Mouse (Mus musculus): Measurements from ENCODE around the gene Polr3h. TPM values are rescaled to one million over a fixed set of nuclear protein-coding genes. Genes with fewer than 3 reads are reported as not detected.

Gene Polr3h
- polyA plus RNA-seq, 1 experiment from 2014 or later: 81.5 TPM

DNA sequence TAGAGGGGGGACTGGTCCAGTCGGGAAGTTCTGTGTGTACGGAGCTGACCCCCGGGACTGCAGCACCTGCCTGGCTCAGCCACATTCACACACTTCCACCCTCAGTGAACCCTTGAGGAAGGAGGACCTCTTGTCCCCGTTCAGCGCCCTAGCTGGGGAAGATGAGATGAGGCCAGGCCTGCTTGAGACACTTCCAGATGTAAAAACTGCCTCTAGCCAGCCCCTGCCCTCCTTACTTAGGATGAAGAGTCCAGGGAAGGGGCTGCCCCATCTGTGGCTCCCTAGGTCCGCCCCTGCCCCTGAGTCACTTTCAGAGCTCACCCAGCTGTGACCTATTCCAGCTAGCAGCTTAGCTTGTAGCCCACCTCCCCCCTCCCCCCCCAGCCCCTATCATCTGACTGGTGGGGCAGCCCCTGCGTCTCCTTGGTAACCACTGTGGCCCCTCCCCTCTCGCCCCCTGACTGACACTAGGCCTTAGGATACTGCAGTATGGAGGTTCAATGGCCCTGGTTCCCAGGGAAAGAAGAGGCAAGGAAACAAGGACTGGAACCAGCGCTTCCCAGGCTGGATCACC, 17.2 kb upstream of the Polr3h start:
- WGBS: 8% methylated on average over 9 of the region's 9 CpGs
- no peak for ATAC-seq (replicated peaks)
- no peak overlapping the region for H3K27ac ChIP-seq
- no peak overlapping the region for H3K4me3 ChIP-seq
- no peak overlapping the region for H3K4me2 ChIP-seq
- no peak overlapping the region for H3K9ac ChIP-seq
- peaks cover 19% of the 10 kb centered on the region for H3K4me1 ChIP-seq
- H3K27me3 ChIP-seq (replicated peaks): no peaks in the 10 kb centered on the region
- peaks cover 14% of the 10 kb centered on the region; the same call in 1 of the 2 replicates for H3K36me3 ChIP-seq (replicated peaks)
- H3K9me3 ChIP-seq: no peaks in the 10 kb centered on the region

DNA sequence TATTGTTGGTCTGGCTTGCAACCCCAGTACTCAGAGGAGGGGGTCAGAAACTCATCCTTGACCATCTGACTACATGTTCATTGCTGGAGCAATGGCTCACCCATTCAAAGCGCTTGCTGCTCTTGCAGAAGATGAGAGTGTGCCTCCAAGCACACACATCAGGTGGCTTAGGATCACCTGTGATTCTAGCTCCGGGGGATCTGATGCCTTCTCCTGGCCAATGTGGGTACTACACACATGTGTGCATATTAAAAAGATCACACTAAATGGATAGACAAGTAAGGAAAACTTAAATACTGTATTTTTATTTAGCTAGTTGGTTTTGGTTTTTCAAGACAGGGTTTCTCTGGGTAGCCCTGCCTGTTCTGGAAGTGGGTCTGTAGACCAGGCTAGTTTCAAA, 15.0 kb upstream of the Polr3h start:
- H3K9ac ChIP-seq: no peak overlapping the region
- H3K27me3 ChIP-seq (replicated peaks): no peaks in the 10 kb centered on the region
- no peaks in the 10 kb centered on the region for H3K9me3 ChIP-seq
- no peak overlapping the region for H3K4me2 ChIP-seq
- H3K4me1 ChIP-seq: peaks cover 37% of the 10 kb centered on the region
- 0 out of 2 replicates have a peak, but pooled peaks cover 6% of the 10 kb centered on the region for H3K36me3 ChIP-seq (replicated peaks)
- H3K27ac ChIP-seq: no peak overlapping the region
- no peak overlapping the region for H3K4me3 ChIP-seq
- WGBS: 95% methylated on average over 2 of the region's 2 CpGs
- ATAC-seq (replicated peaks): no peak

DNA sequence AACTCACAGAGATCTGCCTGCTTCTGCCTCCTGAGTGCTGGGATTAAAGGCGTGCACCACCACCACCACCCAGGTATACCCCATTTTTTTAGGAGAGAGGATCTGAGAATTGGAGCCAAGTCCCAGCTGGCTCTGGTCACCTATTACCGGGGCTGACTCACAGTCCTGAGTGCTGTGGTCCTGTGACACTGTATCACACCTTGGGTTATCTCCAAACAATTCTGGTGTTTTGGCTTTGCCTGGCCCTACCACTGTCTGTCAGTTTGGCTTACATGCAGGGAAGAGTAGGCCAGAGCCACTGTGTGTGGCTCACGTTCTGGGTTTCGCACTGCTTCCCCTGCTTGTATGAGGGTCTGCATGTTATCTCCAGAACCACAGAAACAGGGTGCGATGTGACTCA, 14.2 kb upstream of the Polr3h start:
- H3K4me3 ChIP-seq: no peak overlapping the region
- no peak overlapping the region for H3K27ac ChIP-seq
- 0 out of 2 replicates have a peak, but pooled peaks cover 6% of the 10 kb centered on the region for H3K36me3 ChIP-seq (replicated peaks)
- H3K9ac ChIP-seq: no peak overlapping the region
- H3K4me2 ChIP-seq: no peak overlapping the region
- H3K4me1 ChIP-seq: peaks cover 39% of the 10 kb centered on the region
- no peak for ATAC-seq (replicated peaks)
- 93% methylated on average over 5 of the region's 5 CpGs for WGBS
- no peaks in the 10 kb centered on the region for H3K27me3 ChIP-seq (replicated peaks)
- H3K9me3 ChIP-seq: no peaks in the 10 kb centered on the region

DNA sequence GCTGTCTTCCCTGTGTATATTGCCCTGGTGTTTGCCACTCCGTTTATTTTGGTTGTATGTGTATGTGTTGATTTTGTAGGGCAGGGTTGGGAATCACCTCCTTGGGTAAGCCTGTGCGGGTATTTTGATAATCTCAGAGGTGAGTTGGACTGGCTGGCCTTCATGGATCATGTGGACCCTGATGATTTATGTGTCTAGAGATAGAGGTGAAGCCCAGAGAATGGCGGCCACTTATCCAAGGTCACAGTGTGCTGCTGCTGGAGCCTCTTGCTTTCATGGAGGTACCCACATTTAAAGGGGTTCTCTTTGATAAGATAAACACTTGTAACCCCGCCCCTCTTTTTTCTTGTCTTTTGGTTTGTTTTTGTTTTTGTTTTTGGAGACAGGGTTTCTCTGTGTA, 13.7 kb upstream of the Polr3h start:
- Histone ChIP-seq H3K27ac (no peak overlapping the region), H3K27me3 (replicated peaks) (no peaks in the 10 kb centered on the region), H3K4me3 (no peak overlapping the region), H3K4me2 (no peak overlapping the region), H3K9me3 (no peaks in the 10 kb centered on the region), H3K36me3 (replicated peaks) (0 out of 2 replicates have a peak, but pooled peaks cover 6% of the 10 kb centered on the region), H3K9ac (no peak overlapping the region), H3K4me1 (peaks cover 39% of the 10 kb centered on the region)
- WGBS: 92% methylated on average over 4 of the region's 4 CpGs
- no peak for ATAC-seq (replicated peaks)

- H3K27me3 ChIP-seq (replicated peaks): no peaks in the 10 kb centered on the region
- no peaks in the 10 kb centered on the region for H3K9me3 ChIP-seq
- no peak overlapping the region for H3K4me3 ChIP-seq
- H3K27ac ChIP-seq: peak overlapping the region; percentile 23; the same call in 1 of the 2 replicates
- peaks cover 39% of the 10 kb centered on the region for H3K4me1 ChIP-seq
- no peak overlapping the region for H3K9ac ChIP-seq
- 0 out of 2 replicates have a peak, but pooled peaks cover 6% of the 10 kb centered on the region for H3K36me3 ChIP-seq (replicated peaks)
- H3K4me2 ChIP-seq: peak overlapping the region; percentile 66
- no peak for ATAC-seq (replicated peaks)
- WGBS: 89% methylated on average over 10 of the region's 10 CpGs
Measured at GRCm38 (mm10) chr15:81939157-81939715, 13.2 kb upstream of the Polr3h start.

GRCm38 (mm10) chr15:81938246-81938645, 12.2 kb upstream of the Polr3h start:
- Histone ChIP-seq H3K9me3 (no peaks in the 10 kb centered on the region), H3K27ac (peak overlapping the region; percentile 93), H3K36me3 (replicated peaks) (0 out of 2 replicates have a peak, but pooled peaks cover 6% of the 10 kb centered on the region), H3K27me3 (replicated peaks) (no peaks in the 10 kb centered on the region), H3K4me3 (peak overlapping the region; percentile 62), H3K9ac (peak overlapping the region; percentile 79), H3K4me1 (peaks cover 36% of the 10 kb centered on the region), H3K4me2 (peak overlapping the region; percentile 66)
- WGBS: 15% methylated on average over 2 of the region's 2 CpGs
- ATAC-seq (replicated peaks): peak; percentile 21; the same call in 1 of the 2 replicates

DNA sequence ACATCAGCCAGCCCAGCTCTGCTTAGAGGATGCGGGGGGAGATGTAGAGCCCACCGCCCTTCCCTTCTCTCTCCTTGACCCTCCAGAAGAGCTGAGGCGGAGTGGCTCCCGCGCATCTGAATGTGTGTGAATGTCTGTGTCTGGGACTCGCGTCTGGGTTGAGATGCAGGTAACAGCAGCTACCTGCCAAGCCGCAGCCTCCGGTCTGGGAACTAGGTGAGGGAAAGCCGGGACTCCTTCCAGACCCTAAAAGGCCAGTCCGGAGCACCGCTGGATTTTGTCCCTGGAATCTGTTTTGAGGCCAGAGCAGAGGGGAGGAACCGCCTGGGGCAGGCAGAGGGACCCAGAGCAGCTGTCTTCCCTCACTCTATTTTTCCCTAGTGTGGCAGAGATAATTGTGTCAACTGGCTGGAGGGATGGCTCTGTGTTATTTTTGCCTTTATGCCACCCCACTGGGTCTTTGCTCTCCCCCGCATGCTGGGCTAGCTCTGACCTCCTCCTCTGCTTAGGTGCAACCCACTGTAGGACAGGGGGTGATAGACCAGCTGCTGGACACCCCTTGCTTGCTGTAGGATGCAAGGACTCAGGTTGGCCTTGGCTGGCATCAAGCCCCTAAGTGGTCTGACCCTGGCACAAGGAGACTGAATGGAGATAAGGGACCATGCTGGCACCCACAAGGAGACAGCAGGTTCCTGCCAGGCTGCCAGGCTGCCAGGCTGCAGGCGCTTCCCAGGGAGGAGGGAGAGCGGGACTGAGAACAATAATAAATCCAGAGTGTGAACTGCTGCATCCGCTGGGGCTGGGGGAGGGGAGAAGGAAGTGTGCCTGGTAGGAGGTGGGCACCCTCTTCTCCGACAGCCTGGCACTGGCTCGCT, 11.3 kb upstream of the Polr3h start:
- H3K4me3 ChIP-seq: peak overlapping the region; percentile 62
- H3K27me3 ChIP-seq (replicated peaks): no peaks in the 10 kb centered on the region
- H3K27ac ChIP-seq: peak overlapping the region; percentile 93
- H3K4me1 ChIP-seq: peaks cover 32% of the 10 kb centered on the region
- peak overlapping the region; percentile 79 for H3K9ac ChIP-seq
- H3K4me2 ChIP-seq: peak overlapping the region; percentile 66
- 3% methylated on average over 19 of the region's 19 CpGs for WGBS
- H3K36me3 ChIP-seq (replicated peaks): 0 out of 2 replicates have a peak, but pooled peaks cover 6% of the 10 kb centered on the region
- no peaks in the 10 kb centered on the region for H3K9me3 ChIP-seq
- peak; percentile 61 for ATAC-seq (replicated peaks)

- Histone ChIP-seq H3K4me2 (peak within 1 kb of the TSS; percentile 66), H3K9me3 (no peaks in the 10 kb centered on the region), H3K27me3 (replicated peaks) (no peaks in the 10 kb centered on the region), H3K9ac (peak within 1 kb of the TSS; percentile 79), H3K4me1 (peaks cover 32% of the 10 kb centered on the region), H3K4me3 (peak within 1 kb of the TSS; percentile 62), H3K27ac (peak within 1 kb of the TSS; percentile 93), H3K36me3 (replicated peaks) (0 out of 2 replicates have a peak, but pooled peaks cover 6% of the 10 kb centered on the region)
- peak; percentile 87 for ATAC-seq (replicated peaks)
- 0% methylated on average over 12 of the region's 12 CpGs for WGBS
Measured at GRCm38 (mm10) chr15:81936679-81937078, 10.6 kb upstream of the Polr3h start, which contains the start of gene Csdc2. Gene Csdc2, plus strand, starts transcription at chr15:81936759.

DNA sequence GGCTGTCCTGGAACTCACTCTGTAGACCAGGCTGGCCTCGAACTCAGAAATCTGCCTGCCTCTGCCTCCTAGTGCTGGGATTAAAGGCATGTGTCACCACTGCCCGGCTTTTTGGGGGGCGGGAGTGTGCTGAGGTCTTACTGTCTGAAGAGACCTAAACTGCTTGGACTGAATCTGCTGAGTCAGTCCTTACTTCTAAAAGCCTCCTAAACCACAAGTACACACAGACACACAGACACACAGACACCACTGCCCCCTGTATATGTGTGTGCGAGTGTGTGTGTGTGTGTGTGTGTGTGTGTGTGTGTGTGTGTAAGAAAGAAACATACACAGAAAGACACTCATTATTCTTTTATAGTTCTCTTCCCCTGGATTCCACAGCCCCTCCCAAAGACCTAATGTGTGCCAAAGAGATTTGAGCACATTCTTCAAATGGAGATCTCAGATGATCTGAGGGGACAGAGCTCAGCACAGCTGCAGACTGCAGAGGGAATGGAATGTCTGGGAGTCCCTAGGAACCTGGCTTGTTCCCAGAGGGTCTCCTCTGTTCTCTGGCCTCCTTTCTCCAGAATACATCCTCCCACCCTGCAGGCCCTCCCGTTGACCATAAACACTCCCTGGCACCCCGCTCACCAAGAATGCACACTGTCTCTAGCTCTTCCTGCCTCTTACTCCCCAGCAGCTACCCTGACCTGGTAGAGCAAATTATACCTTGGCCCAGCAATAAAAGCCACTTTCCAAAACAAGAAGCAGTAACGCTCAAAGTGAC, 10.0 kb upstream of the Polr3h start:
- peak overlapping the region; percentile 79 for H3K9ac ChIP-seq
- no peaks in the 10 kb centered on the region for H3K9me3 ChIP-seq
- peak overlapping the region; percentile 62 for H3K4me3 ChIP-seq
- 55% methylated on average over 7 of the region's 7 CpGs for WGBS
- no peaks in the 10 kb centered on the region for H3K27me3 ChIP-seq (replicated peaks)
- 0 out of 2 replicates have a peak, but pooled peaks cover 6% of the 10 kb centered on the region for H3K36me3 ChIP-seq (replicated peaks)
- peak overlapping the region; percentile 66 for H3K4me2 ChIP-seq
- peak overlapping the region; percentile 93 for H3K27ac ChIP-seq
- ATAC-seq (replicated peaks): peak; percentile 21; the same call in 1 of the 2 replicates
- peaks cover 32% of the 10 kb centered on the region for H3K4me1 ChIP-seq

DNA sequence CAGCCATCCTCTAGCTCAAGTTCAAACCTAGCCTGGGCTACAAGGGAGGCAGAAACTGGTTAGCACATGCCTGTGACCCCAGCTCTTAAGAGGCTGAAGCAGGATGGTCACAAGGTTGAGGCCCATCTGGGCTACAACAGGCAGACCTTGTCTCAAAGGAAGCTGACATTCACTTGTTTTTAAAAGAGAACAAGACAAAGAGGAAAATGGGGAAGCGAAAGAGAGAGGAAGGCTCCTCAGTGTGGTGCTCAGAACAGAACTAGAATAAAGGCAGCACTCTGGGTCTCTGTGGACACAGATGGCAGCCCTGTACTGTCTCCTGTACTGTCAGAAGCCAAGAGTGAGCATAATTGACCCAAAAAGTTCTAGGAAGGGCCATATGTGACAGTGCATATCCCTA, 7.9 kb upstream of the Polr3h start:
- Histone ChIP-seq H3K4me3 (no peak overlapping the region), H3K27ac (no peak overlapping the region), H3K27me3 (replicated peaks) (no peaks in the 10 kb centered on the region), H3K9ac (no peak overlapping the region), H3K4me1 (peaks cover 27% of the 10 kb centered on the region), H3K9me3 (no peaks in the 10 kb centered on the region), H3K4me2 (no peak overlapping the region), H3K36me3 (replicated peaks) (no peaks in the 10 kb centered on the region)
- WGBS: 80% methylated on average over 1 of the region's 1 CpGs
- no peak for ATAC-seq (replicated peaks)

- Histone ChIP-seq H3K4me3 (no peak overlapping the region), H3K9ac (no peak overlapping the region), H3K36me3 (replicated peaks) (no peaks in the 10 kb centered on the region), H3K27ac (no peak overlapping the region), H3K9me3 (no peaks in the 10 kb centered on the region), H3K4me2 (no peak overlapping the region), H3K4me1 (peaks cover 17% of the 10 kb centered on the region), H3K27me3 (replicated peaks) (no peaks in the 10 kb centered on the region)
- WGBS: 33% methylated on average over 12 of the region's 12 CpGs
- no peak for ATAC-seq (replicated peaks)
Measured at GRCm38 (mm10) chr15:81932951-81933470, 7.0 kb upstream of the Polr3h start.
